Mouse (Mus musculus): Measurements from ENCODE around the gene Il5.
"Not testable (repeated sequence)": the region's sequence is repeated elsewhere in the genome, so short reads cannot be mapped to it uniquely, and the experiment has no call there.

Gene Il5

DNA sequence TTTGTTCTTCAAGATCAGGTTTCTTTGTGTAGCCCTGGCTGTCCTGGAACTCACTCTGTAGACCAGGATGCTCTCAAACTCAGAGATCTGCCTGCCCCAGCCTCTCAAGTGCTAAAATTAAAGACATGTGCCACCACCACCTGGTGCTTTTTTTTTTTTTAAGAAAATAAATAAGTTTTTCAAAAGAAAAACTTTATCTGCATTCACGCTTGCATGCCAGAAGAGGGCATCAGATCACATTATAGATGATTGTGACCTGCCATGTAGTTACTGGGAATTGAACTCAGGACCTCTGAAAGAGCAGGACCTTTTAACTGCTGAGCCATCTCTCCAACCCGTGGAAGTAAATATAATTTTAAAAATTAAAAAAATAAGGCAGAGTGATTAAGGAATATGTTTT, 24.7 kb downstream of the Il5 start:
- DNase-seq (ENCODE audit: low spot score) = no peak

GRCm38 (mm10) chr11:53747985-53748384, 27.4 kb downstream of the Il5 start:
- no peak for DNase-seq (ENCODE audit: low spot score)

DNA sequence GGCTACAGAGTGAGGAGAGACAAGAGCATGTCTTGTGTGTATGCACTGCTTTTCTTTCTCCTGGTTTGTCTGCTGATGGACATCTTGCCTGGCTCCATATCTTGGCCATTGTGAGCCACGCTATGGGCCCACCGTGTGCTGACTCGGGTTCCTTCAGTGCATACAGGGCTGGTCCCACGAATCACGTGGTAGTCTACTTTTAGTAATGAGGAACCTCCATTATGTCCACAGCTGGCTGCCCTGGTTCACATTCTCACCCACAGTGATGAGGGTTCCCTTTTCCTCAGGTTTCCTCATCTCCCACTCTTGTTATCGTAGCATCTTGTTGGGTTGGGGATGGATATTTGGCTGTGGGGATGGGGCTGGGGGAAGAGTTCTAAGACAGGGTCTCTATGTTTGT, 28.0 kb downstream of the Il5 start:
- no peak for DNase-seq (ENCODE audit: low spot score)

- no peak for DNase-seq (ENCODE audit: low spot score)
Measured at GRCm38 (mm10) chr11:53749306-53749705, 28.7 kb downstream of the Il5 start.

GRCm38 (mm10) chr11:53749716-53750352, 29.2 kb downstream of the Il5 start:
- DNase-seq (ENCODE audit: low spot score) = no peak

- DNase-seq (ENCODE audit: low spot score) = no peak
Measured at GRCm38 (mm10) chr11:53755011-53755595, 34.5 kb downstream of the Il5 start.

DNA sequence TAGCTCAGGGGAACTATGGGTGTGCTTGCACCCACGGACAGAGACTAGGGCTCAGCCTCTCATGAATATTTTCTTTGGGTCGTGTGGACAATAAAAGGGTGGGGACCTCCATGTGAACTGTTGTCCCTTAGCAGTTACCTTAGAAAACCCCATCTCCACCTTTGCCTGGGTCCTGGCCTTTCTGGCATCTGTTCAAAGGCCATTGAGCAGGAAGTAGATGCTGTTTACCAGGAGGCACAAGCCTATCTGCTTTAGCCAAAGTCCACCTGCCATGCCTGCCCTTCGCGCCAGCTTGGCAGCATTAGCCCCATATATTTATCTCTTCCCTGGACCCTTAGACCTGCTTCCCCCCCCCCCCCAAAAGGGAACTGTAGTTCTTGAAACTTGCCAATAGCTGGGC, 37.0 kb downstream of the Il5 start:
- no peak for DNase-seq (ENCODE audit: low spot score)

DNA sequence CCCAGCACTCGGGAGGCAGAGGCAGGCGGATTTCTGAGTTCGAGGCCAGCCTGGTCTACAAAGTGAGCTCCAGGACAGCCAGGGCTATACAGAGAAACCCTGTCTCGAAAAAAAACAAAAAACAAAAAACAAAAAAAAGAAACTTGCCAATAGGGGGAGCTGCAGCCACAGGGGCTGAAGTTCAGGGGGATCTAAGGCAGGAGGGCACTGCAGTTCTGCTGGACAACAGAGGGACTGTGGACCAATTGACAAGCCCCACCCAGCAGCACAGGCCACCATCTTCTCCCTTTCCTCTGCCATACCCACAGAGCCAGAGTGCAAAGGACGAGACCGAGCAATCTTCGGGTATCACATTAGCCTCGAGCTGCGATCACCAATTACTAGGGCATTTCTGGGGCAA, 37.4 kb downstream of the Il5 start:
- DNase-seq (ENCODE audit: low spot score) = not testable (repeated sequence)

DNA sequence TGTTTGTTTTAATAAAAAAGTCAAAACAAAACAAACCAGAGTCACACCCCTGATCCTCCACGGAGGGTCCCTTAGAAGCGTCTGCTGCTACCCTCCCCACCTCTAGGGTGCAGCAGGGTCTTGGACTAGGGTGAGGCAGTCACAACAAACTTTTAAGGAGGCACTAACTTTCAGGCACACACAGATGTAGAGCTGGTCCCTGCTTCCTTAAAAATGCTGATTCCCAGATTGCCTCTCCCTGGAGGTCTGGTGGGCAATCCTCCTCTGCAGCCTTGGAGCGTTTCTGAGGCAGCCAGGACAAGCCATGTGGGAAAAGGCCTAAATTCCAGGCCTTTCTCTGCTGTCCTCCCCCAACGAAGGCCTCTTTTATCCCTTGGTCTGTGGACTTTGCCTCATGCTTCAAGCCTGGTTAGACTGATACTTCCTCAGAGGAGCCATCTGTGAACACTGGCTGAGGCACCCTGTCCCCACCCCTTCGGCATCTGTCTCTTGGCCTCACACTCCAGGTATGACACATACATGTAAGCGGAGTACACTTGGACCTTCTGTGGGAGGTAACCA, 38.3 kb downstream of the Il5 start:
- DNase-seq (ENCODE audit: low spot score) = peak; percentile 39

DNA sequence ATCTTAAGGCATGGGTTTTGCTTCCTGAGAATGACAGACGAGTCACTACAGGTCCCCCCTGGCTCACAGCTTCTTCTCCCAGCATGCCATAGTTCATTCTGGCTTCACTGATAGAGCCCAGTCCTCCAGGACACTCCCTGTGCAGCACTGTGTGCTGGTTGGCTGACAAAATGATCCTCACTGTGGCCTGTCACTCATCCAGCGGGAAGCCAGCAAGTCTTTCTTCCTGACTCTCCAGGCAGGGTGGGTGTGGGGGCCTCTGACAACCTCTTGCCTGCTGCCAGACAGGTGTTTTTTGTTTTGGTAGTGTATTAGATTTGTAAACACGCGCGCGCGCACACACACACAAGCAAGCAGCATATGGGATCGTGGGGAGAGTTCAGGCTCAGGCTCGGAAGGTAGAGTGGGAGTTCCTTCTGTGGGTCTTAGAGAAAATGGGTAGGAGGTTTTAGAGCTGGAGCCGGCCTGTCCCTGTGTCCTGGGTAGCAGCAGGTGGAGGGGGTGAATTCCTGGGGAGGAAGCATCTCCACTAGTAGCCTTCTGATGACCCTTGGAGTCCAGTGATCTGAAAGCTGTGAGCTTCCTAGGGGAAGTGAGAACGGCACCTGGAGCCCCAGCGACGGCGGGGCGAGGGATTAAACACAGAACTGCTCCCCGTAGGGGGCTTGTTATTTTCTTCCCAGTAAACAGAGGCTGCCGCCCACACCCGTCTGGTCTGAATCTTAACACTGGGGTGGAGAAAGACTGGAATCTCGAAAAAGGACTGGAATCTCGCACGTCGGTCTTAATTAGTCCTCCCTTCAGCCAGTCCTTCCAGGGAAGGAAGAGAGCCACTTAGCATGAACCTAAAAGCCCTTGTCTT, 39.2 kb downstream of the Il5 start:
- DNase-seq (ENCODE audit: low spot score) = no peak

- DNase-seq (ENCODE audit: low spot score) = no peak
Measured at GRCm38 (mm10) chr11:53761284-53761683, 40.7 kb downstream of the Il5 start.

DNA sequence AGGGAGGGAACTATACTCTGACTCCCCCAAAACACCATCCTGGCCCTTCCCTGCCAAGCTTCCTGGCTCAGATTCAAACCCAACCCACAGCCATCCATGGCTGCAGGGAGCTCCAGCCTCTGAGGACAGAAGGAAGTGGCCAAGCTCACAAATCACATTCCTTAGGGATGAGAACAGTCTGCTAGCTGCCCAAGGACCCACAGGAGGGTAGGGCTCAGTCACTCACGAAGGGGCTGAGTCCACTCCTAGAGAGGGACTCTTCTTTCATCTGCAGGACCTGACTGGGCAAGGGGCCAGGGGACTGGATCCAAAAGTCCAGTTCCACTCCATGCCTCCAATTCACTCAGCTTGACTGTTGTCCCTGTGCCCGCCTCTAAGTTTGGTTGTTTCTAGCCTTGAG, 41.2 kb downstream of the Il5 start:
- DNase-seq (ENCODE audit: low spot score) = no peak

DNA sequence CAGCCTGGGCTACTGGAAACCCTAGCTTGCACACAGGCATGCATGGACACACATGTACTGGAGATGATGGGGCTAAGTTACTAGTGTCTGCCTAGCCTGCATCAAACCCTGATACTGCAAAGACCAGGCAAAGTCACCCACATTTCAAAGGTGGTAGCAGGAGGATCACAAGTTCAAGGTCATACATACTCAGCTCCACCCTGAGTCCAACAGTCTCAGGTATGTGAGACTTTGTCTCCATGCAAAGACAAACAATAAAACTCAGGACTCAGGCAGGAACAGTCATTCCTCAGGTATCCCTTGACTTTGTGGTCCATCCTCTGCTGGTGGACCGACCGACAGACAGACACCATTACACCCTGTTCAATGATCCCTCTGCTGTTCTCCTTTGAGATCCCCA, 41.8 kb downstream of the Il5 start:
- no peak for DNase-seq (ENCODE audit: low spot score)

- DNase-seq (ENCODE audit: low spot score) = peak; percentile 49
Measured at GRCm38 (mm10) chr11:53762827-53763495, 42.4 kb downstream of the Il5 start.

DNA sequence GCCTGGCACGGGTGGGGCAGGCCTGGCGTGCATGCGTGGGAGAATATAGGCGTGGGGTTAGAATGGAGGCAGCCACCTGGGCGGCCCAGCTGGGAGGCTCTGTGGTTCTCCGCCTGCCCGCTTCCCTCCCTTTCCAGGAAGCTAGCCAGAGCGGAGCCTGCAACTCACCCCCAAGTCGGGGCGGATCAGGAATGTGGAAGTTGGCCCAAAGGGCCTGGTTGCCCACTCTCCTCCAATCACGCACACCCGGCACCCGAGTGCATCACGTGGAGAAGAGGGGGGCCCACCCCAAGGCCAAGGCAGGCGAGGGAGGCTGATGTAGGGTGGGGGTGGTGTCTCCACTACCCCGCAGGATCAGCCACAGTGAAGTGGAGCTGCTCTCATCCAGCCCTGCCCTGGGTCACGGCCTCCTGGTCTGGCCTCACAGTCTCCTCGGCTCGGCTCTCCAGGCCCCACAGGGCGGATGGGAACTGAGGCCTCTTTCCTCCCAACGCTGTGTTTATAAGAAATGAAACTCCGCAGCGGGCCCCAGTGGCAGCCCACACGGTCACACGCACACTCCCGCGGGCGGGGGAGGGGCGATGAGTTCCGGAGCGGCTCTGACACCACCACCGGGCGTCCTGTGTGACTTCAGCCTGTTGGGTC, 43.0 kb downstream of the Il5 start:
- DNase-seq (ENCODE audit: low spot score) = peak; percentile 80

DNA sequence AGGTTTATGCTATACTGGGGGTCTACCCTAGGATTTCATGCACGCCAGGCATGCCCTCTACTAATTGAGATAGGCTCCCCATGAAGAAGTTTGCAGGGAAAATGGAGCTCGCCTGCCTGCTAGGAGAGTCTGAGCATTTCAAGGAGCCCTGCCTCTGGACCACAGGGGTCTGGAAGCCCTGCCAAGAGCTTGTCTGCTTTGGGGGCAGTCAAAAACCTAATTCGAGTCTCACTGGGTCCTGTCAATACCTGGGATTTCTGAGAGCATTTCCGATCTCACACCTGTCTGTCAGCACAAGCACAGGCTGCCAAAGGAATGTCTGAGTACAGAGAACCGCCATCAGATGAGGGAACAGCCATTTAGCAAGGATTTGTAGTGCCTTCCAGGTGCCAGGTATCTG, 44.0 kb downstream of the Il5 start:
- DNase-seq (ENCODE audit: low spot score) = no peak

GRCm38 (mm10) chr11:53768422-53769184, 48.0 kb downstream of the Il5 start:
- no peak for DNase-seq (ENCODE audit: low spot score)

DNA sequence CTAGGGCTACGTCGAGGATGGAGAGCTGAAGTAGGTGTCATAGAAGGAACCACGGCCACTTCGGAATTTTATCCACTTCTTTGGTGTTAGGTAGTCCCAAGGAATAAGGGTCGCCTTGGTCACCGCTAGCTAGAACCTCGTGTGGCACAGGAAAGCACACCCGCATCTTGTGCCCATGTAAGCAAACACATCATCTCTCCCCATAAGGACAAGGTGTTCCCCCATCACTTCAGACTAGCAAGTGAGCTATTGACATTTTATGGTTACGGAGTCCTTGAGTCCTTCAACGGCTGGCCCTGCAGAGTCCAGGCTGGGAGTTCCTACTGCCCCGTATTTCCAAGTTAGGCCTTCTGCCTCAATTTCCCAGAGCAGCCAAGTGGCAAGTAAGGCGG, 48.6 kb downstream of the Il5 start:
- no peak for DNase-seq (ENCODE audit: low spot score)

DNA sequence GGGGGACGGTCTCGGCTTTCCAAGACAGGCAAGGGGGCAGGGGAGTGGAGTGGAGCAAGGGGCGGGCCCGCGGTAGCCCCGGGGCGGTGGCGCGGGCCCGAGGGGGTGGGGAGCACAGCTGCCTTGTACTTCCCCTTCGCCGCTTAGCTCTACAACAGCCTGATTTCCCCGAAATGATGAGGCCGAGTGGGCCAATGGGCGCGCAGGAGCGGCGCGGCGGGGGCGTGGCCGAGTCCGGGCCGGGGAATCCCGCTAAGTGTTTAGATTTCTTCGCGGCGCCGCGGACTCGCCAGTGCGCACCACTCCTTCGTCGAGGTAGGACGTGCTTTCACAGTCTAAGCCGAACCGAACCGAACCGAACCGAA, 49.1 kb downstream of the Il5 start, which contains the start of gene Irf1:
Irf1 (plus strand) TSS at position 255 of the 365 bp plus-strand sequence.
- peak; percentile 86 for DNase-seq (ENCODE audit: low spot score)

DNA sequence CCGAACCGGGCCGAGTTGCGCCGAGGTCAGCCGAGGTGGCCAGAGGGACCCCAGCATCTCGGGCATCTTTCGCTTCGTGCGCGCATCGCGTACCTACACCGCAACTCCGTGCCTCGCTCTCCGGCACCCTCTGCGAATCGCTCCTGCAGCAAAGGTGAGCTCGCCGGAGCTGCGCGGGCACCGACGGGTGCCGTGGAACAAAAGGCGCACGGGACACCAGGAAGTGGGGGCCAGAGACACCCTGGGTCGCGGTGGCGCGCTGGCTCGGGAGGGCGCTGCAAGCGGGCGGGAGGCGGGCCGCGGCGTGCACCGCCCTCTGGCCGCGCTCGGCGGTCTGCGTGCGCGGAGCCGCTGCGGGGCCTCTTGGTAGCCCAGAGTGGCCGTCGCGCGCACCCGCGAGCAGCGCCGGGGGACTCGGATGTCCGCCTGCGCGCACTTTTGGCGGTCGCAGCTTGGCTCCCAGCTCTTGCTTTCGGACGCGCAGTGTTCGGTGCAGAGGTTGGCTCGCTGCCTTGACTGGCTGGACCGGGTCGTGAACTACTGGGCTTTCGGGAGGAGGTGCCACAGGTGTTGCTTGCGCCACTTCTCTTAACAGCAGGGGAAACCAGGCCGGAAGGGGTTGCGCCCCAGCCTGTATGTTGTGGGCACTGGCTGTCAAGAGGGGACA, 49.7 kb downstream of the Il5 start:
- DNase-seq (ENCODE audit: low spot score) = peak; percentile 73
